Mouse (Mus musculus) stomach, embryonic 16.5 days (tissue): ENCODE results near the gene Hs3st4. TPM values are rescaled to one million over a fixed set of nuclear protein-coding genes. Genes with fewer than 3 reads are reported as not detected.

Experiments used
- ATAC-seq: fragments of 200-750 bp; cut with Nextera tagmentation; 2 replicates; pipeline ENCODE4 v1.8.0; 2017; ENCODE audit warnings: moderate number of reproducible peaks, moderate TSS enrichment; ENCODE audit not compliant: insufficient read depth, low FRiP score
- H3K27ac ChIP-seq: fragments of 300-500 bp; sonication (generic); 2 replicates; pipeline ENCODE4 v1.5.1; 2014; ENCODE audit warnings: low read length
- H3K27me3 ChIP-seq: fragments of 300-500 bp; sonication (generic); 2 replicates; pipeline ENCODE4 v1.6.1; 2014; ENCODE audit warnings: low read length, control low read depth, mixed read lengths; ENCODE audit not compliant: control insufficient read depth, insufficient read depth
- H3K36me3 ChIP-seq: fragments of 300-500 bp; sonication (generic); 2 replicates; pipeline ENCODE4 v1.6.1; 2014; ENCODE audit warnings: low read length; ENCODE audit not compliant: control insufficient read depth, insufficient read depth
- H3K4me1 ChIP-seq: fragments of 300-500 bp; sonication (generic); 2 replicates; pipeline ENCODE4 v1.6.1; 2014; ENCODE audit warnings: low read length, control low read depth, mixed read lengths; ENCODE audit not compliant: control insufficient read depth, insufficient read depth
- H3K4me2 ChIP-seq: fragments of 300-500 bp; sonication (generic); 2 replicates; pipeline ENCODE4 v1.6.1; 2014; ENCODE audit warnings: low read depth, low read length, mixed read lengths
- H3K4me3 ChIP-seq: fragments of 300-500 bp; sonication (generic); replicated peaks from 2 replicates; pipeline ENCODE4 v1.5.1; 2014; ENCODE audit warnings: mild to moderate bottlenecking, low read length
- H3K9ac ChIP-seq: fragments of 300-500 bp; sonication (generic); 2 replicates; pipeline ENCODE4 v1.6.1; 2014; ENCODE audit warnings: low read length
- H3K9me3 ChIP-seq: fragments of 300-500 bp; sonication (generic); replicated peaks from 2 replicates; pipeline ENCODE4 v1.6.1; 2016; ENCODE audit warnings: low read length, control low read depth; ENCODE audit not compliant: control insufficient read depth
- WGBS: fragments of 180-500 bp; shearing (Covaris S2); extraction: QIAGEN DNeasy Blood & Tissue Kit; methylation state at CpG from one replicate; pipeline ENCODE4 v1.1.7; 2014; 5-methylcytosine and 5-hydroxymethylcytosine counted together
- polyA plus RNA-seq: library from polyadenylated mRNA; unstranded; fragments of >200 nt; fragmentation: Nextera tagmentation; extraction: Ambion mirVana; gene quantifications from 2 replicates; pipeline ENCODE4 v1.2.1, GENCODE M21; 2015

The Hs3st4 gene
- polyA plus RNA-seq, 1 experiment from 2014 or later: 0.10 TPM

DNA sequence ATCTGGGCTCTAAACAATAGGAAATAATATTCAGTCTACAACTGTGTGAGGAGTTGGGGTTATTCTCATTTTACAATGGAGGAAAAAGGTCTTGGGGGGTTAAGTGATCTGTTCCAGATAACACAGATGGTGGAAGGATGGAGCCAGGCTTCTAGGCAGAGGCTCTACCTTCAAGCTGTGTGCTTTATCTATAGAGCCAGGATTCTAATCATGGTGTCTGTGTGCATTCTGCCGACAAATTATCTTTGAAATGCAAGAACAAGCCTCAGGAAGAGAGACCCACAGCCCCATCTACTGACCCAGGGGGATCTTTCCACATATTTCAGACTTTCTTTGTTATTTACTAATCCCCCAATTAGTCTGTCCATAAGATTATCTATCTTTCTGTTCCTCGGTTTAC is 187.3 kb downstream of the Hs3st4 start:
- Histone ChIP-seq H3K4me3 (no peak overlapping the region), H3K27me3 (no peaks in the 10 kb centered on the region), H3K9ac (no peak overlapping the region), H3K4me2 (no peak overlapping the region), H3K36me3 (no peaks in the 10 kb centered on the region), H3K9me3 (no peaks in the 10 kb centered on the region), H3K4me1 (no peaks in the 10 kb centered on the region), H3K27ac (no peak overlapping the region)
- WGBS: 90% methylated on average over 2 of the region's 2 CpGs
- ATAC-seq: no peak

DNA sequence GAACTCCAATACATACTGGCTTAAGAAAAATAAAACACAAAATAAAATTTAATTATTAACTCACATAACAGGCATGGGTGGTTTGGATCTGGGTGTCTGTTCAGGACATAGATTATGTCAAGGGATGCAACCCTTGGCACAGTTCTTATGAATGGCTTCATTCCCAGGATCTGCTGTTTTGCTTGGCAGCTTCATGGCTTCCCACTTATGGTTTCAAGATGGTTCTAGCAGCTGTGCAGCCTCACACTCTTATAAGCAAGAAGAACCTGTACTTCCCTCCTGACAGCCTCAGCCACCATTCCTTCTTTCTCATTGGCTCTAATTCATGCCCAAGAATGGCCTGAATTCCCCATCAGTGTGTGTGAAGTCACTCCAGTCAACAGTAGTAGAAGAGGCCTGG is 189.3 kb downstream of the Hs3st4 start:
- H3K4me3 ChIP-seq: no peak overlapping the region
- no peaks in the 10 kb centered on the region for H3K27me3 ChIP-seq
- H3K36me3 ChIP-seq: no peaks in the 10 kb centered on the region
- ATAC-seq: no peak
- H3K4me2 ChIP-seq: no peak overlapping the region
- H3K9ac ChIP-seq: no peak overlapping the region
- no peaks in the 10 kb centered on the region for H3K9me3 ChIP-seq
- no peaks in the 10 kb centered on the region for H3K4me1 ChIP-seq
- no peak overlapping the region for H3K27ac ChIP-seq

- no peak overlapping the region for H3K4me3 ChIP-seq
Observed at GRCm38 (mm10) chr7:124180926-124181325, 198.3 kb downstream of the Hs3st4 start.

DNA sequence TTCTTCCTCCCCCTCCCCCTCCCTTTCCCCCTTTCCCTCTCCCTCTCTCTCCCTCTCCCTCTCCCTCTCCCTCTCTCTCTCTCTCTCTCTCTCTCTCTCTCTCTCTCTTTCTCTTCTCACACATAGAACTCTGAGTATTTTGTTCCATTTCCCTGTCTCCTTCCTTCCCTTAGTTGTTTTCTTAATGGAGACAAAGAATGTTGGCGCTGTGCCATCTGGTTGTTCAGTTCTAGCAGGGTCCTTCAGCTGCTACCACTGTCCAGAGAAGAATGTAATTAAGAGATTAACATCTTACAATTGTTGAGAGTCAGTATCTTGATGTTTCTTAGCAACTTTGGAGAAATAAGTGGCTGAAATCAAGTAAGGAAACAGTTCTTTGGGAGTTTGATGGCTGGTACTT is 202.0 kb downstream of the Hs3st4 start:
- no peaks in the 10 kb centered on the region for H3K27me3 ChIP-seq
- 57% methylated on average over 1 of the region's 1 CpGs for WGBS
- no peaks in the 10 kb centered on the region for H3K9me3 ChIP-seq
- no peak for ATAC-seq
- H3K36me3 ChIP-seq: no peaks in the 10 kb centered on the region
- no peak overlapping the region for H3K4me2 ChIP-seq
- H3K4me1 ChIP-seq: no peaks in the 10 kb centered on the region
- H3K9ac ChIP-seq: no peak overlapping the region
- no peak overlapping the region for H3K4me3 ChIP-seq
- no peak overlapping the region for H3K27ac ChIP-seq

More at GRCm38 (mm10) chr7:124180926-124181325, 198.3 kb downstream of the Hs3st4 start:
- WGBS: 79% methylated on average over 3 of the region's 3 CpGs
- Histone ChIP-seq H3K27ac (no peak overlapping the region), H3K9ac (no peak overlapping the region), H3K4me1 (no peaks in the 10 kb centered on the region), H3K27me3 (no peaks in the 10 kb centered on the region), H3K36me3 (no peaks in the 10 kb centered on the region), H3K4me2 (no peak overlapping the region), H3K9me3 (no peaks in the 10 kb centered on the region)
- no peak for ATAC-seq

- Histone ChIP-seq H3K9ac (no peak overlapping the region), H3K4me3 (no peak overlapping the region), H3K36me3 (no peaks in the 10 kb centered on the region), H3K27me3 (no peaks in the 10 kb centered on the region), H3K4me2 (no peak overlapping the region), H3K27ac (no peak overlapping the region), H3K4me1 (no peaks in the 10 kb centered on the region), H3K9me3 (no peaks in the 10 kb centered on the region)
- ATAC-seq: no peak
- 69% methylated on average over 6 of the region's 6 CpGs for WGBS
Observed at GRCm38 (mm10) chr7:124198811-124199570, 216.3 kb downstream of the Hs3st4 start.

- Histone ChIP-seq H3K27ac (no peak overlapping the region), H3K9ac (no peak overlapping the region), H3K9me3 (no peaks in the 10 kb centered on the region), H3K4me2 (no peak overlapping the region), H3K27me3 (no peaks in the 10 kb centered on the region), H3K4me1 (no peaks in the 10 kb centered on the region), H3K36me3 (no peaks in the 10 kb centered on the region), H3K4me3 (no peak overlapping the region)
- WGBS: 86% methylated on average over 1 of the region's 1 CpGs
- ATAC-seq: no peak
Observed at GRCm38 (mm10) chr7:124216921-124217320, 234.3 kb downstream of the Hs3st4 start.

GRCm38 (mm10) chr7:124220556-124220955 is 237.9 kb downstream of the Hs3st4 start:
- ATAC-seq: no peak

DNA sequence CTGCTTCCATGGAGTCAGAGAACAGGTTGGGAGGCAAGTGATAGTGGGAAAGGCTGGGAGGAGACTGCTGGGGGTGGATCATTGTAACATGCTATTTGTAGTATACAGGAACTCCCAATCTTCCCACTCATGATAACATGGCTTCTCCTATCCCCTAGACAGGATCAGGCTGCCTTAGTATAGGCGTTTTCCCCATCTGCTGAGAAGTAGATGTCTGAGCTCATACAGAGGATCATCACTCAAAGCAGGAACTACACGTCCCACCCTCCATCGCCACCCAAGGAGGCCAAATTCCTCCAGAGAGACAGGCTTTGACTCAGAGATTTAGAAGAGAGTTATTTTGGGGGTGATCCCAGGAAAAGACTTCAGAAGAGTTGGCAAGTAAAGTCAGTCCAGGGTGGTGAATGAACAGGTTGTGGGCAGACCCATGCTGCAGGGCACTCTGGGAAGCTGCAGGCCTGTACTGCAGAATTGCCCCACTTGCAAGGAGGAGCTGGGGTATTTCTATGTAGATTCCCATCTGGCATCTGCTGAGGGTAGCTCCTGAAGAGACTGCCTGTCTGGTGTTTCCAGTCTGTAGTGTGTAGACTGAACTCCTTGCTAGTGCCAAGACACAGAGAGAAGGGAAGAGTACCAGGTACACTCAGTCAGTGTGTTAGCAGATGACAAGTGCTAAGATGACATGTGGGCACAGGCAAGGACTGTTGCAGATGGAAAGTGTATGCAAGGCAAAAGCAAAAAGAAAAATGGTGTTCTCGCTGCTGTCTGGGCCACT is 255.4 kb downstream of the Hs3st4 start:
- H3K4me3 ChIP-seq: no peak overlapping the region
- H3K9me3 ChIP-seq: no peaks in the 10 kb centered on the region
- no peak for ATAC-seq
- H3K36me3 ChIP-seq: no peaks in the 10 kb centered on the region
- H3K4me1 ChIP-seq: no peaks in the 10 kb centered on the region
- no peak overlapping the region for H3K27ac ChIP-seq
- no peak overlapping the region for H3K9ac ChIP-seq
- 61% methylated on average over 4 of the region's 4 CpGs for WGBS
- H3K4me2 ChIP-seq: no peak overlapping the region
- no peaks in the 10 kb centered on the region for H3K27me3 ChIP-seq

More at GRCm38 (mm10) chr7:124220556-124220955, 237.9 kb downstream of the Hs3st4 start:
- Histone ChIP-seq H3K27me3 (no peaks in the 10 kb centered on the region), H3K36me3 (no peaks in the 10 kb centered on the region), H3K4me2 (no peak overlapping the region), H3K9ac (no peak overlapping the region), H3K9me3 (no peaks in the 10 kb centered on the region), H3K27ac (no peak overlapping the region), H3K4me1 (no peaks in the 10 kb centered on the region), H3K4me3 (no peak overlapping the region)
- 64% methylated on average over 10 of the region's 10 CpGs for WGBS

GRCm38 (mm10) chr7:124239903-124240647 is 257.4 kb downstream of the Hs3st4 start:
- 54% methylated on average over 7 of the region's 7 CpGs for WGBS
- H3K4me2 ChIP-seq: no peak overlapping the region
- H3K27me3 ChIP-seq: no peaks in the 10 kb centered on the region
- H3K4me1 ChIP-seq: no peaks in the 10 kb centered on the region
- no peaks in the 10 kb centered on the region for H3K9me3 ChIP-seq
- no peak overlapping the region for H3K27ac ChIP-seq
- H3K4me3 ChIP-seq: no peak overlapping the region
- H3K9ac ChIP-seq: no peak overlapping the region
- no peaks in the 10 kb centered on the region for H3K36me3 ChIP-seq
- ATAC-seq: no peak
